Mouse (Mus musculus) right cerebral cortex, postnatal 36 days (tissue): ENCODE measurements around the gene Scnn1g.

Experiments
- DNase-seq, 2 experiments: peaks; one replicate each; pipeline ENCODE4 v3.0.0; 2022; ENCODE audit warnings: low spot score in 2 of 2, mixed read lengths in 1 of 2

The Scnn1g gene

GRCm38 (mm10) chr7:121734171-121734831 is at the start of gene Scnn1g:
Scnn1g (plus strand) TSS chr7:121734479.
- DNase-seq = peak; percentile 79 to 82

GRCm38 (mm10) chr7:121685140-121685984 is 48.9 kb upstream of the Scnn1g start:
- DNase-seq = no peak

DNA sequence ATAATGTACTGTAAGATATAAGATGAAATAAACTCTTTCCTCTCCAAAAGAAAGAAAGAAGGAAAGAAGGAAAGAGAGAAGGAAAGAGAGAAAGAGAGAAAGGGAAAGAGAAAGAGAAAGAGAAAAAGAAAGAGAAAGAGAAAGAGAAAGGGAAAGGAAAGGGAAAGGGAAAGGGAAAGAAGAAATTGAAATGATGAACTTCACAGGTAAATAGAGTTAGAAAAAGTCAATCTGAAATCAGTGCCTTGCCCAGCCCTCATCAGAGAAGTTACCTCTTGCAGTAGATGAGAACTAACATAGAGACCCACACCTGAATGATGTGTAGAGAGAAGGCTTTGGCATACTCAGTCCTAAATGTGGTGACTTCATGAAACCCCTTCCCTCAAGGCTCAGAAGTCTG is 44.9 kb upstream of the Scnn1g start:
- DNase-seq = no peak

- no peak for DNase-seq
Measured at GRCm38 (mm10) chr7:121691803-121692202, 42.5 kb upstream of the Scnn1g start.

GRCm38 (mm10) chr7:121697170-121697569 is 37.1 kb upstream of the Scnn1g start:
- no peak for DNase-seq

DNA sequence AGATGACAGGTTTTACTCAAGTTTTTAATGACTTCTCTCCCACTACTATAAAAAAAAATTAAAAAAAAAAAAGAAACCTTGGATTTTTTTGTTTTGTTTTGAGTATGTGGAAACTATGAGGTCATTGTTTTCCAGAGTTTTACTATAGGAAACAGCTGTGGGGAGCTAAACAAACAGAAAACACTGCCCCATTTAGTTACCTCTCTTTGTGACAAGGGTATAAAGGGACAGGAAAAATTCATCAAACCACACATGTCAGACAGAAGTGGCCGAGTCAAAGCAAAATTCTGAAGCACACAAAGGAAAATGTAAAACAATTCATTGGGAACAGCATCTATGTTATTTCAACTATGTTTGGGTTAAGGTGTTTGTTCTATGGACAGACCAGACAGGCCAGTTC is 36.7 kb upstream of the Scnn1g start:
- no peak for DNase-seq

DNA sequence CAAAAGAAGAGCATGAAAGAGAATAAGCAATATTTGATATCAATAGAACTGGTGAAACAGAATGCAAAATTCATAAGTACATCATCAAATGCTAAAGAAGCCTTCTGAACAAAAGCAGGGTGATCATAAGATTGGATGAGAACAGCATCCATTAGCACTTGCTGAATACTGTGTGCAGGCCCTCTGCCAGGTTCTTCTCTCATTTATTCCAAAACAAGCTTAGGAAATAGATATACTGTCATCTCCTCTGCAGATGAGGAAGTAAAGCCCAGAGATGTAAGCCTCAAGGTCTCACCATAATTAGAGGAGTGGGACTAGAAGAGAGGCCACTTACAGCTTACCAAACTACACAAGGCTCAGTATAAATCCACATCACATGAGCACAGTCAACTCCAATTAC is 35.1 kb upstream of the Scnn1g start:
- no peak for DNase-seq

- DNase-seq = no peak
Measured at GRCm38 (mm10) chr7:121700480-121700879, 33.8 kb upstream of the Scnn1g start.

- DNase-seq = no peak
Measured at GRCm38 (mm10) chr7:121701983-121702382, 32.3 kb upstream of the Scnn1g start.

- no peak for DNase-seq
Measured at GRCm38 (mm10) chr7:121705051-121705450, 29.2 kb upstream of the Scnn1g start.

GRCm38 (mm10) chr7:121706411-121707072 is 27.7 kb upstream of the Scnn1g start:
- peak; percentile 23 to 32 for DNase-seq

DNA sequence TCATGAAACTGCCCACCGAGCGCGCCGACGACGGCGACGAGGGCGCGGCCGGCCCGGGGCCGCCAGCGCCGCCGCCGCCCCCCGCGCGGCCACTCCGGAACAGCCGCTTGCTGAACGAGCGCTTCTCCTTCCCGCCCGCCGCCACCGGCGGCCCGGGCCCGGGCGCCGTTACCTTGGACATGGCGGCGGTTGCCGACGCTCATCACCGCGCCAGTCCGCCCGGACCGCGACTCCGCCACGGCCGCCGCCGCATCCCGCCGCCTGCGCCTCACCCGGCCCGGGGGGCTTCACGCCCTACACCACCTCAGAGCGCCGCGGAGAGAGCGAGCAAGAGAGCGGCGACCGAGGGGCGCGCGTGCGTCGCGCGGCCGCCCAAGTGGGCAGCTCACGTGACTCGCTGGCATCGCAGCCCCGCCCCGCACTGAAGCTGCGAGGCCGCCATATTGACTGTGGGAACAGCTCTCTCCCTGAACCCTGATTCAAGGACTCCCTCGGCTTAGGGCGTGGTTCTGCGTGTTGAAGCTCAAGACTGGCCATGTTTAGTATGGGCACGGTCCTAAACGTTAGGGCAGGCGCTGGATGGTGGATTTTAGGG is 27.1 kb upstream of the Scnn1g start, which contains the start of gene Usp31:
Gene Usp31, minus strand, starts transcription at position 181 of the 595 bp plus-strand sequence.
- peak; percentile 95 to 97 for DNase-seq

GRCm38 (mm10) chr7:121711171-121711570 is 23.1 kb upstream of the Scnn1g start:
- DNase-seq = no peak

- peak in 1 of 2 experiments; percentile 20 for DNase-seq
Measured at GRCm38 (mm10) chr7:121717031-121717430, 17.2 kb upstream of the Scnn1g start.

DNA sequence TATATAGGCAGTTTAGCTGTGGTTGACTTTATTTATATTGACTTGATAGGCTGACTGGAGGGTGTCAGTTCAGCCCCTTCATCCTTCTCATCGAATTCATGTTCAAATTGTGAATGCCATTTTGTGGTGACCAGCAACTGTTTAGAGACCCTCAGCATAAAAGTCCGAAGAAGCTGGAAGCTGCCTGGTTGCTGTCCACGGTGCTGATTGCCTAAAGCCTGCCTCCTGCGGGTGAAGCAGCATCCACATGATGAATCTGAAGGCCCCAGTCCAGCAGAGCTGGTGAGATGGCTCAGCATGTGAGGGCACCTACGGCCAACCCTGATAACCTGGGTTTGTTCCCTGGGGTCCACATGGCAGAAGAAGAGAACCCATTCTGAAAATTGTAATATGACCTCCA is 4.1 kb upstream of the Scnn1g start:
- no peak for DNase-seq

GRCm38 (mm10) chr7:121737511-121738415 is 3.5 kb downstream of the Scnn1g start:
- no peak for DNase-seq

DNA sequence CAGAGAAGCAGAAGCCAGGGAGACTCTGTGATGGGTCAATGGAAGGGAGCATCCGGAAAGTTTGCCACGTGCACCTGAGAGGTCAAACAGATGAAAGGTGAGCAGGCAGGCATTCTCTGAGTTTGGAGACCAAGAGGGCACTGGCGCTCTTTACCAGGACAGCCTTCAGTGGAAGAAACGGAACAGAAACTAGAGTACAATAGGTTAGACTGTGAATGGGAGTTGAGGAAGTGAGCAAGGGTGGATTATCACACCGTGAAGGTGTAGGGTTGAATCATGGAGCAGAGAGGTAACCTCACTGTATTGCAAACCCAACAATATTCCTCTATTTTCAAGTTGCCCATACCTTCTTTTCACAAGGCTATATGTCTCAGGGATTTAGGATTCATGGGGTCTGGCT is 16.0 kb downstream of the Scnn1g start:
- no peak for DNase-seq

- DNase-seq = no peak
Measured at GRCm38 (mm10) chr7:121754748-121755147, 20.5 kb downstream of the Scnn1g start.

DNA sequence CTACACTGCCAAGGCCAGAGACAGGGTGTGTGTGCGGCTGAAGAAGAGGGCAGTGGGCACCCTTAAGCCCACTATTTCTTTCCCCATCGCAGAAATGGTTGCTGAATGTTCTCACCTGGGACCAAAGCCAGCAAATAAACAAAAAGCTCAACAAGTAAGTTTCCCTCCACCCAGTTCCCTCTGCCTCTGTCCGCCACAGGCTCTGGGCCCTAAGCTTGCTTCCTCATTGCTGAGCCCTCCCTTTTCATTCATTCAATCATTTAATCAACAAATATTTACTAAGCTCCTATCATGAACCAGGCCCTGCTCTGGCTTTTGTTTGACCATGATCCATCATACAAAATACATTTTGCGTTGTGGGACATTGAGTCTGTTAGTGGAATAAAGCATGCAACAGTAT is 29.0 kb downstream of the Scnn1g start:
- no peak for DNase-seq

GRCm38 (mm10) chr7:121767900-121768299 is 33.6 kb downstream of the Scnn1g start:
- no peak for DNase-seq

- DNase-seq = no peak
Measured at GRCm38 (mm10) chr7:121768983-121769382, 34.7 kb downstream of the Scnn1g start.
